Mouse (Mus musculus) ES-E14 (cell line): ENCODE measurements at regions not wholly inside any gene's neighbourhood (a gene's known extent, or its start where the extent isn't known, plus 50 kb on each side); places are given as distances from the start of the nearest gene placed in this dataset.

ENCODE experiments used
- CHD2 ChIP-seq: IDR thresholded peaks from 2 replicates; pipeline ENCODE4 v1.6.1; 2014; ENCODE audit warnings: mild to moderate bottlenecking, low read depth, low read length, inconsistent platforms
- HCFC1 ChIP-seq: IDR thresholded peaks from 2 replicates; pipeline ENCODE4 v1.6.1; 2012; ENCODE audit warnings: low read length, inconsistent platforms, borderline replicate concordance; ENCODE audit not compliant: insufficient read depth
- MAFK ChIP-seq: IDR thresholded peaks from 2 replicates; pipeline ENCODE4 v1.6.1; 2014; ENCODE audit warnings: mild to moderate bottlenecking, low read depth, low read length, inconsistent platforms; ENCODE audit not compliant: insufficient read depth
- ZC3H11A ChIP-seq: IDR thresholded peaks from 2 replicates; pipeline ENCODE4 v1.6.1; 2012; ENCODE audit warnings: low read depth, mild to moderate bottlenecking, inconsistent platforms, low read length, borderline replicate concordance
- ZNF384 ChIP-seq: IDR thresholded peaks from 2 replicates; pipeline ENCODE4 v1.6.1; 2012; ENCODE audit warnings: low read depth, low read length, inconsistent platforms

GRCm38 (mm10) chr8:68984487-68984886 lies 224.4 kb upstream of the Zfp930 start:
- no peak for TF ChIP-seq HCFC1
- TF ChIP-seq ZNF384 = no peak
- TF ChIP-seq CHD2 = no peak
- no peak for TF ChIP-seq MAFK
- no peak for TF ChIP-seq ZC3H11A
